Comparison of ENCODE assay signal across 8 mouse cellular contexts in genomic region chr14:52019051-52019589, GRCm38 (mm10). TPM values are rescaled to one million over a fixed set of nuclear protein-coding genes. Genes with fewer than 3 reads are reported as not detected.
DNase-seq lines count a peak whose midpoint lies in the region; ATAC-seq lines count a peak whose summit lies in the region.

No protein-coding gene starts in this region.

- ATAC-seq in heart, embryonic 15.5 days (replicated peaks; ENCODE audit: insufficient number of reproducible peaks, insufficient read depth, low FRiP score, low read depth) = peak; percentile 0; the same call in 1 of the 2 replicates
- peak; percentile 27 for ATAC-seq in activated CD4-positive, CD25-positive, alpha-beta regulatory T cell, adult 4 months
- ATAC-seq in megakaryocyte-erythroid progenitor cell, adult 5-6 weeks (replicated peaks; ENCODE audit: low FRiP score, low TSS enrichment, poor library complexity, severe bottlenecking) = peak; percentile 25

- H3K9me3 ChIP-seq in heart, embryonic 15.5 days (replicated peaks) = no peaks in the 10 kb centered on the region
- no peaks in the 10 kb centered on the region for H3K9me3 ChIP-seq in hindbrain, embryonic 10.5 days

- H3K27me3 ChIP-seq in heart, embryonic 15.5 days = no peaks in the 10 kb centered on the region
- H3K27me3 ChIP-seq in hindbrain, embryonic 10.5 days (ENCODE audit: insufficient read depth, poor library complexity, severe bottlenecking) = no peaks in the 10 kb centered on the region

- no peak for DNase-seq in heart, adult 9 months (ENCODE audit: low spot score in 2 of 2)
- DNase-seq in hindbrain, embryonic 10.5 days (ENCODE audit: low spot score) = no peak
- no peak for DNase-seq in adipocyte (ENCODE audit: low spot score)
- no peak for DNase-seq in urinary bladder, postnatal 36 days (ENCODE audit: low spot score in 2 of 2)
- no peak for DNase-seq in urinary bladder, postnatal 4 days (ENCODE audit: low spot score in 2 of 2)

- H3K36me3 ChIP-seq in heart, embryonic 15.5 days = no peaks in the 10 kb centered on the region
- peaks cover 5% of the 10 kb centered on the region; the same call in 1 of the 2 replicates for H3K36me3 ChIP-seq in hindbrain, embryonic 10.5 days

- peak overlapping the region; percentile 100 for H3K27ac ChIP-seq in heart, embryonic 15.5 days
- peak overlapping the region; percentile 100 for H3K27ac ChIP-seq in hindbrain, embryonic 10.5 days

- H3K4me3 ChIP-seq in heart, embryonic 15.5 days = peak overlapping the region; percentile 68
- peak overlapping the region; percentile 69 for H3K4me3 ChIP-seq in hindbrain, embryonic 10.5 days

- peaks cover 50% of the 10 kb centered on the region for H3K4me1 ChIP-seq in heart, embryonic 15.5 days (replicated peaks)
- peaks cover 81% of the 10 kb centered on the region for H3K4me1 ChIP-seq in hindbrain, embryonic 10.5 days (replicated peaks)

- 29% methylated on average over 12 of the region's 12 CpGs for WGBS in heart, embryonic 15.5 days
- 38% methylated on average over 12 of the region's 12 CpGs for WGBS in hindbrain, embryonic 10.5 days

- peak overlapping the region; percentile 88 for H3K9ac ChIP-seq in heart, embryonic 15.5 days

- peak overlapping the region; percentile 81 for H3K4me2 ChIP-seq in heart, embryonic 15.5 days

RNA-seq across cellular contexts. Expression of gene Zfp219, which starts 1.4 kb away (rescaled TPM):
- 18.1 and 23.6 TPM in 2 replicates for polyA plus RNA-seq in heart, embryonic 15.5 days (2015; fragmentation: Nextera tagmentation; extraction: Ambion mirVana)
- 1 to 10 TPM; 1.9 to 2.2 TPM for polyA plus RNA-seq in activated CD4-positive, CD25-positive, alpha-beta regulatory T cell, adult 4 months (2017; shearing (Covaris generic))
- polyA plus RNA-seq in hindbrain, embryonic 10.5 days (2016; fragmentation: Nextera tagmentation; extraction: Ambion mirVana) = 74.3 and 83.6 TPM in 2 replicates
- 8.6 and 15.1 TPM in 2 replicates for total RNA-seq in megakaryocyte-erythroid progenitor cell, adult 5-6 weeks (2014; fragmentation: Nextera tagmentation)
- 4.8 and 30.1 TPM in 2 replicates for total RNA-seq in megakaryocyte-erythroid progenitor cell, adult 5-6 weeks (2017)

RNA-seq across cellular contexts. Expression of gene Tmem253, which starts 3.7 kb away (rescaled TPM):
- polyA plus RNA-seq in heart, embryonic 15.5 days (2015; fragmentation: Nextera tagmentation; extraction: Ambion mirVana) = 0.60 and 0.68 TPM in 2 replicates
- under 1 TPM in 1 of 2 experiments, not detected in 1; 0.98 TPM for polyA plus RNA-seq in activated CD4-positive, CD25-positive, alpha-beta regulatory T cell, adult 4 months (2017; shearing (Covaris generic))
- 0.80 and 1.0 TPM in 2 replicates for polyA plus RNA-seq in hindbrain, embryonic 10.5 days (2016; fragmentation: Nextera tagmentation; extraction: Ambion mirVana)
- total RNA-seq in megakaryocyte-erythroid progenitor cell, adult 5-6 weeks (2014; fragmentation: Nextera tagmentation) = not detected in 2 replicates
- not detected in 2 replicates for total RNA-seq in megakaryocyte-erythroid progenitor cell, adult 5-6 weeks (2017)

RNA-seq across cellular contexts. Expression of gene Olfr221, which starts 23.1 kb away (rescaled TPM):
- not detected in 2 replicates for polyA plus RNA-seq in heart, embryonic 15.5 days (2015; fragmentation: Nextera tagmentation; extraction: Ambion mirVana)
- polyA plus RNA-seq in activated CD4-positive, CD25-positive, alpha-beta regulatory T cell, adult 4 months (2017; shearing (Covaris generic)) = not detected
- polyA plus RNA-seq in hindbrain, embryonic 10.5 days (2016; fragmentation: Nextera tagmentation; extraction: Ambion mirVana) = not detected in 2 replicates
- not detected in 2 replicates for total RNA-seq in megakaryocyte-erythroid progenitor cell, adult 5-6 weeks (2014; fragmentation: Nextera tagmentation)
- total RNA-seq in megakaryocyte-erythroid progenitor cell, adult 5-6 weeks (2017) = not detected in 2 replicates

RNA-seq across cellular contexts. Expression of gene Arhgef40, which starts 34.6 kb away (rescaled TPM):
- polyA plus RNA-seq in heart, embryonic 15.5 days (2015; fragmentation: Nextera tagmentation; extraction: Ambion mirVana) = 51.8 and 69.2 TPM in 2 replicates
- not detected for polyA plus RNA-seq in activated CD4-positive, CD25-positive, alpha-beta regulatory T cell, adult 4 months (2017; shearing (Covaris generic))
- 100 and 106 TPM in 2 replicates for polyA plus RNA-seq in hindbrain, embryonic 10.5 days (2016; fragmentation: Nextera tagmentation; extraction: Ambion mirVana)
- total RNA-seq in megakaryocyte-erythroid progenitor cell, adult 5-6 weeks (2014; fragmentation: Nextera tagmentation) = 25.4 and 35.5 TPM in 2 replicates
- 5.1 and 39.4 TPM in 2 replicates for total RNA-seq in megakaryocyte-erythroid progenitor cell, adult 5-6 weeks (2017)
